Mouse (Mus musculus) cerebellum, adult 9-10 months (tissue): ENCODE measurements around the gene Mrpl27.
"Not testable (repeated sequence)": the region's sequence is repeated elsewhere in the genome, so short reads cannot be mapped to it uniquely, and the experiment has no call there.

Experiments
- DNase-seq: peaks from one replicate; pipeline ENCODE4 v3.0.0; 2022

The Mrpl27 gene

GRCm38 (mm10) chr11:94675446-94675845, 21.9 kb downstream of the Mrpl27 start:
- peak; percentile 39 for DNase-seq

- DNase-seq: no peak
Measured at GRCm38 (mm10) chr11:94676308-94676707, 22.7 kb downstream of the Mrpl27 start.

- peak; percentile 90 for DNase-seq
Measured at GRCm38 (mm10) chr11:94676754-94677606, 23.4 kb downstream of the Mrpl27 start, which contains the start of gene Xylt2. Xylt2 (minus strand) TSS chr11:94677515.

GRCm38 (mm10) chr11:94677607-94678145, 24.1 kb downstream of the Mrpl27 start:
- DNase-seq: no peak

GRCm38 (mm10) chr11:94680639-94681038, 27.1 kb downstream of the Mrpl27 start:
- no peak for DNase-seq

GRCm38 (mm10) chr11:94681640-94682039, 28.1 kb downstream of the Mrpl27 start:
- DNase-seq: no peak

GRCm38 (mm10) chr11:94682427-94682826, 28.9 kb downstream of the Mrpl27 start:
- no peak for DNase-seq

- DNase-seq: no peak
Measured at GRCm38 (mm10) chr11:94687178-94687577, 33.6 kb downstream of the Mrpl27 start.

- not testable (repeated sequence) for DNase-seq
Measured at GRCm38 (mm10) chr11:94692502-94692901, 38.9 kb downstream of the Mrpl27 start.

GRCm38 (mm10) chr11:94695508-94695907, 41.9 kb downstream of the Mrpl27 start:
- no peak for DNase-seq

- DNase-seq: no peak
Measured at GRCm38 (mm10) chr11:94697140-94697539, 43.6 kb downstream of the Mrpl27 start.

- no peak for DNase-seq
Measured at GRCm38 (mm10) chr11:94697703-94698464, 44.3 kb downstream of the Mrpl27 start.

GRCm38 (mm10) chr11:94699399-94699798, 45.8 kb downstream of the Mrpl27 start:
- DNase-seq: no peak

- DNase-seq: no peak
Measured at GRCm38 (mm10) chr11:94701401-94702215, 48.0 kb downstream of the Mrpl27 start.

- DNase-seq: no peak
Measured at GRCm38 (mm10) chr11:94702216-94702610, 48.6 kb downstream of the Mrpl27 start.

- no peak for DNase-seq
Measured at GRCm38 (mm10) chr11:94704020-94704419, 50.5 kb downstream of the Mrpl27 start.

- no peak for DNase-seq
Measured at GRCm38 (mm10) chr11:94704472-94704871, 50.9 kb downstream of the Mrpl27 start, which contains the start of gene Gm11541. Gm11541 (minus strand) TSS chr11:94704499.
